Mouse (Mus musculus): ENCODE results near the gene Ppan. TPM values are rescaled to one million over a fixed set of nuclear protein-coding genes. Genes with fewer than 3 reads are reported as not detected.

The Ppan gene
- polyA plus RNA-seq, 1 experiment, result 45.3 TPM

DNA sequence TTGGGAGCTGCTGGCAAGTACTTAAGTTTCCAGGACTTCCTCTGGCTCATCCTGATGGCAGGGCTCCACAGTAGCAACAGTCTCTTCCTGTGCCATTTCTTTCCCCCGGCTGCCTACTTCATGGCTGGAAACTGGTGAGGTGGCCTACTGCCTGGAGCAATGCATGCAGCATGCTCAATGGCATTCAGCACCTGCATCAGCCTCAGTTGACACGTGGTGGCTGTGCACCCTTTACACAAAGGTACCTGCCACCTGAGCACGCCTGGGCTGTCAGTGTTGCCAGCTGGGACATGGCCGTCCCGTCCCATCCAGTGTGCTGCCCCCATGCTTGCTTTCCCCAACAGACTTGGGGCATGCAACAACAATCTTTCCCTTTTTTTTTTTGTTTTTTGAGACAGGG lies 5.1 kb downstream of the Ppan start:
- Histone ChIP-seq H3K4me1 (ENCODE audit: control insufficient read depth, insufficient read depth, low read length) (peaks cover 8% of the 10 kb centered on the region), H3K27ac (ENCODE audit: insufficient read depth, low read length) (no peak overlapping the region), H3K27me3 (ENCODE audit: control insufficient read depth, insufficient read depth, low read length) (no peaks in the 10 kb centered on the region), H3K4me3 (replicated peaks; ENCODE audit: insufficient read depth, low read depth, low read length) (no peak overlapping the region)
- WGBS, result 50% methylated on average over 5 of the region's 5 CpGs
- TF ChIP-seq POLR2A (IDR thresholded peaks at IDR 0.05; ENCODE audit: borderline replicate concordance, insufficient read depth, low read length) (no peak), CTCF (IDR thresholded peaks at IDR 0.05; ENCODE audit: borderline replicate concordance, insufficient read depth, low read depth, low read length) (no peak)
- DNase-seq, result no peak

DNA sequence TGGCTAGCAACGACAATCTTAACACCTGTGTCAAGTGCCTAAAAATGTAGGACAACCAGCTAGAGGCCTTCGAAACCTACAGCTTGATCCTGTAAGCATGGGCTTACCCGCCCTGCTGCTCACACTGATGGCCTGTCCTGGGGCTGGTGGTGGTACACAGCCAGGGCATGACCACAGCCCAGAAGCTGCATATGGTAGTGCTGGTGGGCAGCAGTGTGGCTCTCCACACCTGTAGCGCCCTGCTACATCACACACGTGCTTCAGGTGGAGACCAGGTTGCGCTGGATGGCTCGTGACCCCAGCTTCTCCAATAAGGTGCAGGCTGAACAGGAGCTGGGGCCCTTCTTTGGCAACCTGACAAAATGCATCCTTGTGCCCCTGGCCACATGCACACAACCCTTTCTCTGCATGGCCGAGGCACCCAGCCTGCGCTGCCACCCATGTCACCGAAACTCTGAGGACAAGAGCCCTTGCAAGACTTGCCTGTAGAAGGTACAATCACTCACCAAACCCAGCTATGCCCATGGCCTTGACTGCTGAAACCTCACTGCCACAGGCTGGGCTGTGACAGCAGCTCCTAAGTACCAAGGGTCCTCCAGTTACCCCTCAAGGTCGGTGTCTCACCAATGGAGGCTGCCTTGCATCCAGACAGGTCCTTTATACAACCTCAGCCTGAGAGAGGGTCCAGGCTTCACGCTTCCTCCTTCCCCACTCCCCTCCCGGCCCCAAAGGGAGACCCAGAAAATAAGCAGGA lies 5.8 kb downstream of the Ppan start:
- no peak for TF ChIP-seq CTCF (IDR thresholded peaks at IDR 0.05; ENCODE audit: borderline replicate concordance, insufficient read depth, low read depth, low read length)
- no peak for TF ChIP-seq POLR2A (IDR thresholded peaks at IDR 0.05; ENCODE audit: borderline replicate concordance, insufficient read depth, low read length)
- Histone ChIP-seq H3K4me3 (replicated peaks; ENCODE audit: insufficient read depth, low read depth, low read length) (no peak overlapping the region), H3K27ac (ENCODE audit: insufficient read depth, low read length) (no peak overlapping the region), H3K4me1 (ENCODE audit: control insufficient read depth, insufficient read depth, low read length) (peaks cover 8% of the 10 kb centered on the region), H3K27me3 (ENCODE audit: control insufficient read depth, insufficient read depth, low read length) (no peaks in the 10 kb centered on the region)
- 80% methylated on average over 13 of the region's 13 CpGs for WGBS
- DNase-seq, result no peak

DNA sequence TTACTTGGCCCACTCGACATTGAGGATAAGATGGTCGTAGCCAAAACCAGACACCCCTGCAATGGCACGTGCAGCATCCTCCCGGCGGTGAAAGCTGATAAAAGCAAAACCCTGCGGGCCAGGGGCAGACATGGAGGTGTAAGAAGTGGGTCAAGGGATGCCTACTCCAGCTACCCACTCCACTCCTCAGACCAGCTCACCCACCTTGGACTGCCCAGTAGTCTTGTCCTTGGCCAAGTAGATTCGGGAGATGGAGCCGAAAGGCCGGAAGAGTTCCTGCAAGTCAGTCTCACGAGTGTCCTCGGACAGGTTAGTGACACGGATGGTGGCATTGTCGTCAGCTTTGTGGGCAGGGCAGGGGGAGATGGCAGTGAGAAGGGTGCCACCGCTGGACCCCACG lies 6.7 kb downstream of the Ppan start:
- no peaks in the 10 kb centered on the region for H3K27me3 ChIP-seq (ENCODE audit: control insufficient read depth, insufficient read depth, low read length)
- peaks cover 8% of the 10 kb centered on the region for H3K4me1 ChIP-seq (ENCODE audit: control insufficient read depth, insufficient read depth, low read length)
- WGBS, result 89% methylated on average over 15 of the region's 15 CpGs
- no peak overlapping the region for H3K27ac ChIP-seq (ENCODE audit: insufficient read depth, low read length)
- H3K4me3 ChIP-seq (replicated peaks; ENCODE audit: insufficient read depth, low read depth, low read length), result no peak overlapping the region
- TF ChIP-seq CTCF (IDR thresholded peaks at IDR 0.05; ENCODE audit: borderline replicate concordance, insufficient read depth, low read depth, low read length) (no peak), POLR2A (IDR thresholded peaks at IDR 0.05; ENCODE audit: borderline replicate concordance, insufficient read depth, low read length) (no peak)
- no peak for DNase-seq

DNA sequence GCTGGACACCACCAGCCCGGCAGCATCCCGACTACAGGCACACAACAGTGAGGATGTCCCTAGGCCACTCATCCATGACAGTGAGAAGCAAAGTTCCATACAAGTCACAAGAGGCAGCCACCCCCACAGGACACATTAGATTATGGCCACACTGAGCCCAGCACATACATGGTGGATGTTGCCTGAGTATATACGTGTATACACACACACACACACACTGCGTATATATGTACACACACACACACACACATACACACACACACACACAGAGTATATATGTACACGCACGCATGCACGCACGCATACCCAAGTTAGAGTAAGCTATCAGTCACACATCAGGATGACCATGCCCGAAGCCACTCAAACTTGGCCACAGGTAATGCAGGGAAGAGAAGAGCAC lies 7.4 kb downstream of the Ppan start:
- TF ChIP-seq POLR2A (IDR thresholded peaks at IDR 0.05; ENCODE audit: borderline replicate concordance, insufficient read depth, low read length) (no peak), CTCF (IDR thresholded peaks at IDR 0.05; ENCODE audit: borderline replicate concordance, insufficient read depth, low read depth, low read length) (no peak)
- WGBS, result 93% methylated on average over 9 of the region's 9 CpGs
- H3K27me3 ChIP-seq (ENCODE audit: control insufficient read depth, insufficient read depth, low read length), result no peaks in the 10 kb centered on the region

DNA sequence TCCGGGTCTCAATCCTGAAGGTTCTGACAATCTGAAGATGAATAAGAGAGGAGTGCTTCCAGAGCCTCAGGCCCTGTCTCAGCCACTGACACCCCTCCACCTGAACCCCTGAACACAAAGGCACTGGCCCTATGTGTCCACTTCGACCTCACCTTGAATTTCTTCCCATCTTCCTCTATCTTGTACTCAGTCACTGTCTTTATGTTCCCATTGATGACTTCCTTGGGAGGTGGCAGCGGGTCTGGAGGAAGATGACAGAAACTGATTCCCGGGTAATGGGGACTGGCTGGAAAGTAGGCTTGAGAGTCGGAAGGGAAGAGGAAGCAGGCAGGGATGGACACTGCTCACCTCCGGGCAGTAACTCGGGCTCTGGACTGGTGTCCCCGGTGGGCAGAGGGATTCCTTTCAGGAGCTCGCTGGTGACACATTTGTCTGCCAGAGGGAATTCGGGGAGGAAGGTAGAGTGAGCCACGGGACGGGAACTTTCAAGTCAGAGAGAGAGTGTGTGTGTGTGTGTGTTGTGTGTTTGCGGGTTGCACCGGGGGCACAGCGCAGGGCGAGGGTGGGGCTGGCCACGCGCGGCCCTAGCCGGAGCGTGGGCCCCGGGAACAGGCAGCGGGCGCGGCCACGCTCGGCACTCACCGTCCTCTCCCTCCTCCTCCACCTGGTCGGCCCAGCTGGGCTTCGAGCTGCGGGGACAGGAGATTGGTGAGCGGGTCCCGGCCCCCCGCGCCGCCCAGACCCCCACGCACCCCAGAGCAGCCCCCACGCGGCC lies 9.9 kb downstream of the Ppan start:
- TF ChIP-seq POLR2A (IDR thresholded peaks at IDR 0.05; ENCODE audit: borderline replicate concordance, insufficient read depth, low read length) (no peak), CTCF (IDR thresholded peaks at IDR 0.05; ENCODE audit: borderline replicate concordance, insufficient read depth, low read depth, low read length) (no peak)

More for the DNA sequence above, 7.4 kb downstream of the Ppan start:
- no peak for DNase-seq
- Histone ChIP-seq H3K4me1 (ENCODE audit: control insufficient read depth, insufficient read depth, low read length) (peaks cover 8% of the 10 kb centered on the region), H3K27ac (ENCODE audit: insufficient read depth, low read length) (no peak overlapping the region), H3K4me3 (replicated peaks; ENCODE audit: insufficient read depth, low read depth, low read length) (no peak overlapping the region)

DNA sequence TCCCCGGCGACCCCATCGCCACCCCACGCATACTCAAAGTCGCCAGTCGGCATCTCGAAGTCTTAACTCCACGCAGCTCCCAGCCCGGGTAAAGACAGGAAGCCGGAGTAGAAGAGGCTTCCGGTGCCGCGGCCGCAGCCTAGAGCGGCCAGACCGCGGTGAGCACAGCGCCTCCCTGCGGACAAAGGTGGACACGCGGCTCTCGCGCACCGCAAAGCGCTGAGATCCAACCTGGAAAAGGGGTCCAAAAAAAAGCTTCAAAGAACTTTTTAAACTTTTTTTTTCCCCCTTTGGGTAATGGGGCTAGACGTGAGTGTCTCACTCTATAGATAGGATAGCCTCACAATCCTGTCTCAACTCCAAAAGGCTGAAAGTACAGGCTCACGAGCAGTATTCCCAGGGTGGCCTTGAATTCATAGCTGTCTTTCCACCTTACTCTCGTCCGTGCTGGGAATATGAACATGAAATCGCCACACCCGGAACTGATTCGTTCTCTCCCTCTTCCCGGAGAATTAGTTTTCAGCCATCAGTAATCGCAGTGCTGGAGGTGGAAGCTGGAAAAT lies 10.6 kb downstream of the Ppan start, which contains the start of gene Eif3g:
Eif3g (minus strand) TSS at position 113 of the 563 bp plus-strand sequence.
- Histone ChIP-seq H3K27ac (ENCODE audit: insufficient read depth, low read length) (no peak within 1 kb of the TSS), H3K27me3 (ENCODE audit: control insufficient read depth, insufficient read depth, low read length) (no peaks in the 10 kb centered on the region), H3K4me3 (replicated peaks; ENCODE audit: insufficient read depth, low read depth, low read length) (peak within 1 kb of the TSS; percentile 78), H3K4me1 (ENCODE audit: control insufficient read depth, insufficient read depth, low read length) (peaks cover 8% of the 10 kb centered on the region)
- peak; percentile 82 to 86 for DNase-seq
- WGBS, result 2% methylated on average over 34 of the region's 34 CpGs
- peak; percentile 65; the same call in 1 of the 2 replicates for TF ChIP-seq POLR2A (IDR thresholded peaks at IDR 0.05; ENCODE audit: borderline replicate concordance, insufficient read depth, low read length)
- peak; percentile 90 for TF ChIP-seq CTCF (IDR thresholded peaks at IDR 0.05; ENCODE audit: borderline replicate concordance, insufficient read depth, low read depth, low read length)

More for the DNA sequence above, 9.9 kb downstream of the Ppan start:
- 5% methylated on average over 37 of the region's 39 CpGs for WGBS
- DNase-seq, result no peak
- no peak overlapping the region for H3K27ac ChIP-seq (ENCODE audit: insufficient read depth, low read length)
- H3K27me3 ChIP-seq (ENCODE audit: control insufficient read depth, insufficient read depth, low read length), result no peaks in the 10 kb centered on the region
- H3K4me1 ChIP-seq (ENCODE audit: control insufficient read depth, insufficient read depth, low read length), result peaks cover 8% of the 10 kb centered on the region
- peak overlapping the region; percentile 78 for H3K4me3 ChIP-seq (replicated peaks; ENCODE audit: insufficient read depth, low read depth, low read length)

DNA sequence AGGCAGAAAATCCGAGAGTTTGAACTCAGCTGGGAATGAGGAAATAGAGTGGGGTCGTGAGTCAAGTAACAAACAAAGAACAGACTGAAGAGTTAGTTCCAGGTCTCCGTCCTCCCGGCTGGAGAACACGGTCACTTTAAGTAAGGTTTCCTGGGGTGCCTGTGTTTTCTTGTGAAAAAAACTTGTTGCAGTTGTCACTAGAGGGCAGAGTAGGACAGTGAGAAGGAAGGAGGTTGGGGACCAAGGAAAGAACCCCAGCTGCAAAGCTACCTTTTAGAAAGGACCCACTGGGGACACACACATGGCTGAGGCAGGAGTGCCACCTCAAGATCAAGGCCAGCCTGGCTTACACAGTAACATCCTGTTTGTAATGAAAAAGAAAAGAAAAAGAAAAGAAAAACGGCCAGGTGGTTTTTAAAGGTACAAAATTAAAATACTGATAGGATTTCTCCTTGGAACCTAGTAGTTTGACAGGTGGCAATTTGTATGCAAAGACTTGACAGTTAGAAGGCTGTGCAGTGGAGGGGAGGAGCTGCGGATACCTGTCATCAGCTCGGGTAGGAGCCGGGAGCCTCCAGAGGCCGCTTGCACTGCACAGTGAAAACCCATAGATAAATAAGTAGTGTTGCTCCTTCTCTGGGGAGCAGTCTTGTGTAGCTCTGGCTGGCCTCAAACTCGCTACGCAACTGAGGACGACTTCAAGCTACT lies 13.6 kb downstream of the Ppan start:
- H3K27ac ChIP-seq (ENCODE audit: insufficient read depth, low read length), result no peak overlapping the region
- H3K27me3 ChIP-seq (ENCODE audit: control insufficient read depth, insufficient read depth, low read length), result no peaks in the 10 kb centered on the region
- peak; percentile 28 to 47 for DNase-seq
- TF ChIP-seq POLR2A (IDR thresholded peaks at IDR 0.05; ENCODE audit: borderline replicate concordance, insufficient read depth, low read length) (no peak), CTCF (IDR thresholded peaks at IDR 0.05; ENCODE audit: borderline replicate concordance, insufficient read depth, low read depth, low read length) (peak; percentile 61)
- no peak overlapping the region for H3K4me3 ChIP-seq (replicated peaks; ENCODE audit: insufficient read depth, low read depth, low read length)
- H3K4me1 ChIP-seq (ENCODE audit: control insufficient read depth, insufficient read depth, low read length), result peaks cover 8% of the 10 kb centered on the region
- 15% methylated on average over 13 of the region's 13 CpGs for WGBS

Data from cerebellum, adult 2 months (tissue).